Mouse (Mus musculus) midbrain, embryonic 12.5 days (tissue): ENCODE measurements around the gene Eomes. TPM values are rescaled to one million over a fixed set of nuclear protein-coding genes. Genes with fewer than 3 reads are reported as not detected.
A peak's percentile ranks its signal among the peaks of the same experiment; 100 is the strongest.

ENCODE experiments used
- ATAC-seq: fragments of 200-750 bp; cut with Nextera tagmentation; 2 replicates; pipeline ENCODE4 v1.8.0; 2017; ENCODE audit warnings: low read depth, moderate TSS enrichment, moderate library complexity; ENCODE audit not compliant: low FRiP score
- H3K27ac ChIP-seq: fragments of 300-500 bp; sonication (generic); replicated peaks from 2 replicates; pipeline ENCODE4 v1.5.1; 2016; ENCODE audit warnings: mild to moderate bottlenecking
- H3K27me3 ChIP-seq: fragments of 300-500 bp; sonication (generic); 2 replicates; pipeline ENCODE4 v1.6.1; 2016; ENCODE audit warnings: mild to moderate bottlenecking
- H3K36me3 ChIP-seq: fragments of 300-500 bp; sonication (generic); 2 replicates; pipeline ENCODE4 v1.6.1; 2016
- H3K4me1 ChIP-seq: fragments of 300-500 bp; sonication (generic); 2 replicates; pipeline ENCODE4 v1.6.1; 2016
- H3K4me2 ChIP-seq: fragments of 300-500 bp; sonication (generic); replicated peaks from 2 replicates; pipeline ENCODE4 v1.6.1; 2016; ENCODE audit warnings: mild to moderate bottlenecking, moderate library complexity
- H3K4me3 ChIP-seq: fragments of 300-500 bp; sonication (generic); 2 replicates; pipeline ENCODE4 v1.5.1; 2016; ENCODE audit warnings: mild to moderate bottlenecking
- H3K9ac ChIP-seq: fragments of 300-500 bp; sonication (generic); replicated peaks from 2 replicates; pipeline ENCODE4 v1.6.1; 2016; ENCODE audit warnings: mild to moderate bottlenecking, moderate library complexity
- H3K9me3 ChIP-seq: fragments of 300-500 bp; sonication (generic); 2 replicates; pipeline ENCODE4 v1.6.1; 2016; ENCODE audit warnings: mild to moderate bottlenecking
- WGBS: fragments of 180-500 bp; shearing (Covaris S2); methylation state at CpG from one replicate; pipeline ENCODE4 v1.1.7; 2016; 5-methylcytosine and 5-hydroxymethylcytosine counted together
- polyA plus RNA-seq: library from polyadenylated mRNA; unstranded; fragments of >200 nt; fragmentation: Nextera tagmentation; extraction: Ambion mirVana; gene quantifications from 2 replicates; pipeline ENCODE4 v1.2.1, GENCODE M21; 2016

Gene Eomes
- polyA plus RNA-seq, result 0.85 and 2.9 TPM in 2 replicates

GRCm38 (mm10) chr9:118477961-118478360 lies at the start of gene Eomes:
Gene Eomes, plus strand, starts transcription at chr9:118478212.
- no peak; the same call in 1 of the 2 replicates for ATAC-seq
- whole genome bisulfite sequencing, result under 1% methylated on average over 9 of the region's 9 CpGs
- no peak within 1 kb of the TSS; the same call in 1 of the 2 replicates for H3K9ac ChIP-seq

GRCm38 (mm10) chr9:118444809-118445208 lies 33.2 kb upstream of the Eomes start:
- no peak overlapping the region for H3K9ac ChIP-seq

More at GRCm38 (mm10) chr9:118477961-118478360, at the start of gene Eomes:
- Histone ChIP-seq H3K36me3 (no peaks in the 10 kb centered on the region), H3K27me3 (peaks cover 87% of the 10 kb centered on the region), H3K4me1 (peaks cover 27% of the 10 kb centered on the region), H3K27ac (no peak within 1 kb of the TSS), H3K9me3 (no peaks in the 10 kb centered on the region), H3K4me2 (peak within 1 kb of the TSS; percentile 54), H3K4me3 (peak within 1 kb of the TSS; percentile 37)

GRCm38 (mm10) chr9:118449336-118449735 lies 28.7 kb upstream of the Eomes start:
- 90% methylated on average over 8 of the region's 8 CpGs for WGBS
- Histone ChIP-seq H3K36me3 (no peaks in the 10 kb centered on the region), H3K27me3 (peaks cover 19% of the 10 kb centered on the region), H3K4me3 (no peak overlapping the region), H3K27ac (no peak overlapping the region), H3K9me3 (no peaks in the 10 kb centered on the region), H3K4me1 (0 out of 2 replicates have a peak, but pooled peaks cover 5% of the 10 kb centered on the region), H3K9ac (no peak overlapping the region), H3K4me2 (no peak overlapping the region)
- ATAC-seq, result no peak

More at GRCm38 (mm10) chr9:118444809-118445208, 33.2 kb upstream of the Eomes start:
- Histone ChIP-seq H3K36me3 (no peaks in the 10 kb centered on the region), H3K4me3 (no peak overlapping the region), H3K4me2 (no peak overlapping the region), H3K27me3 (peaks cover 11% of the 10 kb centered on the region), H3K4me1 (0 out of 2 replicates have a peak, but pooled peaks cover 5% of the 10 kb centered on the region), H3K27ac (no peak overlapping the region), H3K9me3 (no peaks in the 10 kb centered on the region)
- no peak for ATAC-seq
- 34% methylated on average over 9 of the region's 9 CpGs for WGBS

- Histone ChIP-seq H3K9ac (no peak overlapping the region), H3K4me2 (no peak overlapping the region), H3K4me3 (no peak overlapping the region), H3K4me1 (no peaks in the 10 kb centered on the region), H3K36me3 (no peaks in the 10 kb centered on the region), H3K9me3 (no peaks in the 10 kb centered on the region), H3K27ac (no peak overlapping the region), H3K27me3 (peaks cover 23% of the 10 kb centered on the region)
- ATAC-seq, result no peak
- WGBS, result 51% methylated on average over 9 of the region's 9 CpGs
These were observed 24.6 kb upstream of the Eomes start for GRCm38 (mm10) chr9:118453427-118453826.

DNA sequence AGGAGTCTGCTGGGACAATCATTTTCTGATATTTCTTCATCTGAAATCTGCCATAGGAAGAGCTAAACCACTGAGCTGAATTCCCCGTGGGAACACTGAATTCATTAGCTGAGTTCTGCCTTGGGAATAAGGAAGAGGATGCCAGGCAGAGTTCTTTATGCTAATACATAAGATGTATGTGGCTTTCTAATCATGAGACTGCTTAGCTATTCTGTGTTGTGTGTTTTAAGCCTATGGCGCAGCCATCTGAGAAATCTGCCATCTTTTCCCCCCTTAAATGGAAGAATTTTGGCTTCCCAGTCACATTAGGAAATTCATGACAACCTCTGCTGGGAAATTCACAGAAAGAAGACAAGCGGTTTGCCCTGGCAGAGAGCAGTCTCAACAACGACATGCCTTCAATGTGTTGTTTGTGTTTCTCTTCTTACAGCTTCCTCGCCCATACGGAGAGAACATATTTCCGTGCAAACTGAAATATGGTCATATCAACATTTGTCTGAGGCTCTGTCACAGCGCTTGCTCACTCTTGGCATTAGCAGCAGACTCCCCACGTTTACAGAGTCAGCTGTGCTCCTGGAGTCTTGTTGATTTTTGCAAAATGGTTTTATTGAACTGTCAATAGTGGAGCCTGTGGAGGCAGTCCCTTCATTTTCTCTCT lies 22.7 kb upstream of the Eomes start:
- H3K9ac ChIP-seq, result no peak overlapping the region
- WGBS, result 71% methylated on average over 9 of the region's 9 CpGs
- no peak overlapping the region for H3K4me2 ChIP-seq
- H3K4me1 ChIP-seq, result no peaks in the 10 kb centered on the region
- no peaks in the 10 kb centered on the region for H3K36me3 ChIP-seq
- peaks cover 24% of the 10 kb centered on the region for H3K27me3 ChIP-seq
- H3K27ac ChIP-seq, result no peak overlapping the region
- no peak for ATAC-seq
- no peaks in the 10 kb centered on the region for H3K9me3 ChIP-seq
- H3K4me3 ChIP-seq, result no peak overlapping the region

DNA sequence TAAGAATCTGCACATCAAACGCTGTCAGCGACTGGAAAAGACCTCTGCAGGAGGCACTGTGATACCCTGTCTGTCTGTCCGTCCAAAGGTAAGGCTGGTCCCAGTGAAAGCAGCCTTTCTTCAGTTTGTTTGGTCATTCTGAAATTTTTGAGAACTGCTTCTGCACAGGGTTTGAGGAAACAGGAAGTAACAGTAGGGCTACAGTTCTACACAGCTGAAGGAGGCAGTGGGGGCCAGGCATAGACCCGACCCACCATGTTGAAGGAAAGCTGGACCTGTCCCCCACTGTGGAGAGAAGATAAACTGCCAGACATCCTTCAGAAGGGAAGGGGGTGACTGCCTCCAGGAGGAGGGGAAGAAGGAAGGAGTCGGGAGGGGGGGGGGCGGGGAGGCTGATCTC lies 21.6 kb upstream of the Eomes start:
- Histone ChIP-seq H3K4me3 (no peak overlapping the region), H3K4me2 (no peak overlapping the region), H3K9ac (no peak overlapping the region), H3K9me3 (no peaks in the 10 kb centered on the region), H3K27ac (no peak overlapping the region), H3K4me1 (no peaks in the 10 kb centered on the region), H3K36me3 (no peaks in the 10 kb centered on the region), H3K27me3 (peaks cover 24% of the 10 kb centered on the region)
- ATAC-seq, result no peak
- 48% methylated on average over 6 of the region's 6 CpGs for WGBS

DNA sequence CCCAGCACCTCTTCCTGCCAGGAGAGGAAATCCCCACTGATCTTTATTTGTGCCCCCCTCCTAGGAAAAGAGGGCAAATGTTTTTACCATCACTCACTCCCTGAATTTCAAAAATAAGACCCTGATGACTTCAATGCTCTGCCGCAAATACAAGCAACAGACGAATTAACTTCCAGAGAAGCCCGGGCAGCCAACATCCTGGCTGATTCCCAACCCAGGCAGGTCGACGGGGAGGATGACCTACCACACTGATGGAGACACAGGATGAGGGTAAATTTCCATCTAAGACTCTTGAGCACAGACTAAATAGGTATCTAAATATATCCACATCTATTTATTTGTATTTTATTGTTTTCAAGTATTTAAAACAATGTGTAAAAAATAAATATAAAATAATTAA lies 20.0 kb upstream of the Eomes start:
- Histone ChIP-seq H3K36me3 (no peaks in the 10 kb centered on the region), H3K4me3 (no peak overlapping the region), H3K4me2 (no peak overlapping the region), H3K9ac (no peak overlapping the region), H3K27ac (no peak overlapping the region), H3K27me3 (peaks cover 24% of the 10 kb centered on the region), H3K4me1 (no peaks in the 10 kb centered on the region), H3K9me3 (no peaks in the 10 kb centered on the region)
- 23% methylated on average over 5 of the region's 5 CpGs for WGBS
- ATAC-seq, result no peak

GRCm38 (mm10) chr9:118464031-118464430 lies 14.0 kb upstream of the Eomes start:
- H3K36me3 ChIP-seq, result no peaks in the 10 kb centered on the region
- H3K9me3 ChIP-seq, result no peaks in the 10 kb centered on the region
- H3K4me3 ChIP-seq, result no peak overlapping the region
- H3K27ac ChIP-seq, result no peak overlapping the region
- WGBS, result 70% methylated on average over 1 of the region's 1 CpGs
- no peak overlapping the region for H3K4me2 ChIP-seq
- no peak overlapping the region for H3K9ac ChIP-seq
- H3K4me1 ChIP-seq, result peaks cover 4% of the 10 kb centered on the region
- ATAC-seq, result no peak
- peaks cover 32% of the 10 kb centered on the region for H3K27me3 ChIP-seq

DNA sequence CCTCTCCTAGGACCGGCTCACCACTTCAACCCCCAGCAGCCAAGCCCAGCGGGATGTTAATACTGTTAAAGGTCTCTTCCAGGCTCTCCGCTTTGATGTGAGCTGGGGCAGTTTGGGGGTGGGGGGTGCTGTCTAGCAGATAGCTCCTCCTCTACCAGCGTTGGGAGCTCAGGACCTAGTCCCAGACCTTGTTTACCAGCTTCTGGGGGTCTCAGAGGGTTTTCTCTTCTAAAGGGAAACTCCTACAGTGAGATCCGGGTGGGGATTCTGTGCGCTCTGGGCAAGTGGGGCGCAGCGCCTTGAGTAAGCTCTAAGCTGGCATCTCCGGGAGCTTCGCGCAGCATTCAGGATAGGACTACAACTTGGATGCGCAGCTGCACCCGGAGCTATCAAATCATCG lies 9.7 kb upstream of the Eomes start:
- Histone ChIP-seq H3K9ac (no peak overlapping the region), H3K9me3 (no peaks in the 10 kb centered on the region), H3K4me1 (peaks cover 9% of the 10 kb centered on the region), H3K4me2 (peak overlapping the region; percentile 22; the same call in 1 of the 2 replicates), H3K36me3 (no peaks in the 10 kb centered on the region), H3K27ac (no peak overlapping the region), H3K4me3 (no peak overlapping the region), H3K27me3 (peaks cover 65% of the 10 kb centered on the region)
- no peak for ATAC-seq
- 1% methylated on average over 14 of the region's 14 CpGs for WGBS

DNA sequence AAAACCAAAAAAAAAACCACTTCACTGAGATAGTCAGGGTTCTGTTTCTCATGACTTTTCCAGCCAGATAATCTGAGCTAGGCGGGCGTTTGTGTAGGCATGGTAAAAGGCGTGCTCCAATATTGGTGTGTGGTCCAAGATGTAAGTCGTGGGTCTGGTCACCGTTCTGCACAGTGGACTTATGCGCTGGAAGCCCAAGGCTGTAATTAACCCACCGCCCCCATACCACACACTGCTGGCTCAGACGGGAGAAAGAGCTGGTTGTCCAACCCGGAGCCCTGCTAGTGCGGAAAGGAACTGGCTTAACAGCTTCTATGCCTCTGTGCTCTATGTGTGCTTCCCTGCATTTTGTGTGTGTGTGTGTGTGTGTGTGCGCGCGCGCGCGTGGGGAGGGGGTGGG lies 8.7 kb upstream of the Eomes start:
- Histone ChIP-seq H3K4me3 (no peak overlapping the region), H3K27ac (no peak overlapping the region), H3K9ac (no peak overlapping the region), H3K27me3 (peaks cover 66% of the 10 kb centered on the region), H3K4me1 (peaks cover 9% of the 10 kb centered on the region), H3K9me3 (no peaks in the 10 kb centered on the region), H3K36me3 (no peaks in the 10 kb centered on the region), H3K4me2 (no peak overlapping the region)
- no peak for ATAC-seq
- 9% methylated on average over 16 of the region's 16 CpGs for WGBS

- Histone ChIP-seq H3K36me3 (no peaks in the 10 kb centered on the region), H3K9ac (no peak overlapping the region), H3K27ac (no peak overlapping the region), H3K9me3 (no peaks in the 10 kb centered on the region), H3K27me3 (peaks cover 74% of the 10 kb centered on the region), H3K4me2 (no peak overlapping the region), H3K4me3 (no peak overlapping the region), H3K4me1 (peaks cover 9% of the 10 kb centered on the region)
- WGBS, result 15% methylated on average over 3 of the region's 3 CpGs
- ATAC-seq, result no peak
These were observed 6.7 kb upstream of the Eomes start for GRCm38 (mm10) chr9:118471296-118471695.

GRCm38 (mm10) chr9:118476211-118476765 lies 1.7 kb upstream of the Eomes start:
- peak overlapping the region; percentile 24 for H3K4me3 ChIP-seq
- peaks cover 27% of the 10 kb centered on the region for H3K4me1 ChIP-seq
- peak overlapping the region; percentile 39 for H3K4me2 ChIP-seq
- no peak overlapping the region for H3K27ac ChIP-seq
- H3K27me3 ChIP-seq, result peaks cover 87% of the 10 kb centered on the region
- no peak overlapping the region for H3K9ac ChIP-seq
- ATAC-seq, result no peak; the same call in 1 of the 2 replicates
- no peaks in the 10 kb centered on the region for H3K9me3 ChIP-seq
- 1% methylated on average over 22 of the region's 22 CpGs for WGBS
- H3K36me3 ChIP-seq, result no peaks in the 10 kb centered on the region
